8 mouse cellular contexts compared by ENCODE assay signal in the genomic region with DNA sequence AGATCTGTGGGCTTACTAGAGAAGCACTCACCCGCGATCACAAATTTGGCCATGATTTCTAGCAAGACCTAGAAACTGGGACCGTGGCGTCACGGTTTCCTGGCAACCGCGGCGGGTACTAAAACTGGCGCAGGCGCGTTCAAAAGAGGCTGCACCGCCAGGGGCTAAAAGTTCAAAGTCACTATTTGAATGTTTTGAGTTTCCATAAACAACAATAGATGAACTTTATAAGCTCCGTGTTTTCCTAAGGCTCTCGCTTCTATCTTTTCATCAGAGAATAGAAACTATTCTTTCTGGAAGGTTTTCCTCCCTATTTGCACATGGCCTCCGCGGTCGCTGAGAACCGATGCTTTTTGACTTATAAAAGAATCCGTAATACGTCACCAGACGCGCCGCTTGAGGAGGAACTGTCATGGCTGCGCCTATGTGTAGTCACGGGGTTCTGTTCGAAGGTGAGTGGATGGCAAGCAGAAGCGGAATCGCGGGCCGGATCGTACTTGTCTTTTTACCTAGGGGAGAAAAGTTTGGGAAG. TPM values are rescaled to one million over a fixed set of nuclear protein-coding genes. Genes with fewer than 3 reads are reported as not detected.
DNase-seq lines count a peak whose midpoint lies in the region; ATAC-seq and TF ChIP-seq lines count a peak whose summit lies in the region.

TSS of gene Mdh1b (minus strand) at position 79 of the 532 bp plus-strand sequence.
TSS of gene Fastkd2 (plus strand) at position 375 of the 532 bp plus-strand sequence.

- H3K4me2 ChIP-seq in heart, embryonic 11.5 days: peak within 1 kb of the TSS; percentile 72
- peak within 1 kb of the TSS; percentile 53 for H3K4me2 ChIP-seq in kidney, embryonic 16.5 days (replicated peaks; ENCODE audit: low read depth, low read length)
- H3K4me2 ChIP-seq in myocyte (ENCODE audit: low read depth): peak within 1 kb of the TSS; percentile 93

- H3K9me3 ChIP-seq in erythroblast, embryonic 14.5 days (ENCODE audit: control insufficient read depth, low read length): no peaks in the 10 kb centered on the region
- no peaks in the 10 kb centered on the region for H3K9me3 ChIP-seq in heart, embryonic 11.5 days (replicated peaks; ENCODE audit: control insufficient read depth, low read length)
- no peaks in the 10 kb centered on the region for H3K9me3 ChIP-seq in kidney, embryonic 16.5 days (ENCODE audit: low read length)

- no peaks in the 10 kb centered on the region for H3K27me3 ChIP-seq in erythroblast, embryonic 14.5 days (ENCODE audit: control insufficient read depth)
- no peaks in the 10 kb centered on the region for H3K27me3 ChIP-seq in heart, embryonic 11.5 days (ENCODE audit: control insufficient read depth, insufficient read depth, low read length)
- 0 out of 2 replicates have a peak, but pooled peaks cover 3% of the 10 kb centered on the region for H3K27me3 ChIP-seq in kidney, embryonic 16.5 days (ENCODE audit: insufficient read depth, low read length)
- H3K27me3 ChIP-seq in liver, adult 2 months (ENCODE audit: control insufficient read depth, insufficient read depth, low read length): no peaks in the 10 kb centered on the region
- no peaks in the 10 kb centered on the region for H3K27me3 ChIP-seq in myocyte (ENCODE audit: control insufficient read depth, insufficient read depth, insufficient read length)
- H3K27me3 ChIP-seq in splenic B cell, adult 2 months (ENCODE audit: control insufficient read depth, insufficient read depth, low read length, poor library complexity, severe bottlenecking): no peaks in the 10 kb centered on the region; the same call in 1 of the 2 replicates

- no peaks in the 10 kb centered on the region for H3K36me3 ChIP-seq in erythroblast, embryonic 14.5 days (ENCODE audit: control insufficient read depth)
- H3K36me3 ChIP-seq in heart, embryonic 11.5 days (ENCODE audit: control insufficient read depth, insufficient read depth, low read length): no peaks in the 10 kb centered on the region
- H3K36me3 ChIP-seq in kidney, embryonic 16.5 days (ENCODE audit: insufficient read depth, low read length): no peaks in the 10 kb centered on the region
- no peaks in the 10 kb centered on the region; the same call in 1 of the 2 replicates for H3K36me3 ChIP-seq in liver, adult 2 months (ENCODE audit: control insufficient read depth, insufficient read depth, low read length)
- H3K36me3 ChIP-seq in myocyte (ENCODE audit: control insufficient read depth, insufficient read depth): no peaks in the 10 kb centered on the region
- H3K36me3 ChIP-seq in splenic B cell, adult 2 months (ENCODE audit: control insufficient read depth, insufficient read depth, low read length, poor library complexity, severe bottlenecking): no peaks in the 10 kb centered on the region

- no peak within 1 kb of the TSS for H3K27ac ChIP-seq in heart, embryonic 11.5 days (ENCODE audit: low read depth, low read length)
- no peak within 1 kb of the TSS for H3K27ac ChIP-seq in kidney, embryonic 16.5 days (ENCODE audit: low read length)
- H3K27ac ChIP-seq in liver, adult 2 months (replicated peaks; ENCODE audit: insufficient read depth, low read depth, low read length): no peak within 1 kb of the TSS; the same call in 1 of the 2 replicates

- peak within 1 kb of the TSS; percentile 50 for H3ac ChIP-seq in myocyte (ENCODE audit: control insufficient read depth, insufficient read length)

- H3K4me1 ChIP-seq in erythroblast, embryonic 14.5 days (ENCODE audit: control insufficient read depth): peaks cover 18% of the 10 kb centered on the region
- peaks cover 4% of the 10 kb centered on the region for H3K4me1 ChIP-seq in heart, embryonic 11.5 days (ENCODE audit: control insufficient read depth, insufficient read depth, low read length)
- peaks cover 21% of the 10 kb centered on the region for H3K4me1 ChIP-seq in kidney, embryonic 16.5 days (ENCODE audit: insufficient read depth, low read length)
- H3K4me1 ChIP-seq in liver, adult 2 months (ENCODE audit: control insufficient read depth, insufficient read depth, low read length): peaks cover 8% of the 10 kb centered on the region

- TF ChIP-seq CTCF in brain, embryonic 14.5 days (IDR thresholded peaks at IDR 0.05; ENCODE audit: borderline replicate concordance, extremely low read depth, insufficient read depth, insufficient read length): peak; percentile 12; the same call in 1 of the 2 replicates
- no peak for TF ChIP-seq CTCF in liver, adult 2 months (IDR thresholded peaks at IDR 0.05; ENCODE audit: low read depth, low read length)

- TF ChIP-seq POLR2A in brain, embryonic 14.5 days (IDR thresholded peaks at IDR 0.05; ENCODE audit: borderline replicate concordance, extremely low read depth, insufficient read depth, insufficient read length, poor library complexity, severe bottlenecking): no peak
- TF ChIP-seq POLR2A in liver, adult 2 months (IDR thresholded peaks at IDR 0.05; ENCODE audit: extremely low read depth, insufficient read depth, low read length): no peak
- TF ChIP-seq POLR2A in myocyte (IDR thresholded peaks at IDR 0.05; ENCODE audit: insufficient read length, low read depth): peak; percentile 32

- ATAC-seq in heart, embryonic 11.5 days (replicated peaks; ENCODE audit: insufficient number of reproducible peaks, low FRiP score, low TSS enrichment): peak; percentile 82
- peak; percentile 96; the same call in 1 of the 2 replicates for ATAC-seq in kidney, embryonic 16.5 days (ENCODE audit: low FRiP score, low TSS enrichment)

- H3K4me3 ChIP-seq in erythroblast, embryonic 14.5 days (replicated peaks): peak within 1 kb of the TSS; percentile 81
- peak within 1 kb of the TSS; percentile 71 for H3K4me3 ChIP-seq in heart, embryonic 11.5 days (ENCODE audit: low read depth, low read length)
- peak within 1 kb of the TSS; percentile 88 for H3K4me3 ChIP-seq in kidney, embryonic 16.5 days (ENCODE audit: low read length)
- peak within 1 kb of the TSS; percentile 66 for H3K4me3 ChIP-seq in liver, adult 2 months (ENCODE audit: insufficient read depth, low read depth, low read length)
- peak within 1 kb of the TSS; percentile 52 for H3K4me3 ChIP-seq in myocyte

- peak within 1 kb of the TSS; percentile 80 for H3K9ac ChIP-seq in heart, embryonic 11.5 days (ENCODE audit: low read depth, low read length)
- peak within 1 kb of the TSS; percentile 79 for H3K9ac ChIP-seq in kidney, embryonic 16.5 days (replicated peaks; ENCODE audit: low read length)
- H3K9ac ChIP-seq in liver, adult 2 months (ENCODE audit: low read depth, low read length): peak within 1 kb of the TSS; percentile 68

- peaks cover 2% of the 10 kb centered on the region; the same call in 1 of the 2 replicates for H3K79me2 ChIP-seq in liver, adult 2 months (ENCODE audit: control insufficient read depth, insufficient read depth, low read length)
- H3K79me2 ChIP-seq in myocyte (ENCODE audit: control insufficient read depth, insufficient read depth): peaks cover 17% of the 10 kb centered on the region

- under 1% methylated on average over 31 of the region's 31 CpGs for WGBS in heart, embryonic 11.5 days (ENCODE audit: insufficient replicate concordance)
- under 1% methylated on average over 31 of the region's 31 CpGs for WGBS in kidney, embryonic 16.5 days
- WGBS in liver, adult 2 months: under 1% methylated on average over 31 of the region's 31 CpGs

- DNase-seq in A20 (ENCODE audit: low read depth, low spot score): peak; percentile 93
- DNase-seq in brain, embryonic 14.5 days (ENCODE audit: low read depth): peak; percentile 98
- peak; percentile 86 for DNase-seq in liver, adult 2 months (ENCODE audit: extremely low read depth, low read depth, low spot score)
- DNase-seq in splenic B cell, adult 2 months (ENCODE audit: low read depth, low spot score): peak; percentile 94

TF ChIP-seq in myocyte, 11 proteins besides CTCF, POLR2A, EP300 and RAD21:
- no peak for TF ChIP-seq CEBPB (IDR thresholded peaks at IDR 0.05; ENCODE audit: insufficient read depth, poor library complexity, severe bottlenecking)
- no peak for TF ChIP-seq MYOG (IDR thresholded peaks at IDR 0.05; ENCODE audit: control insufficient read depth in 1 of 3, insufficient read depth in 1 of 3, insufficient read length in 2 of 3, low read depth in 2 of 3)
- TF ChIP-seq SRF (IDR thresholded peaks at IDR 0.05; ENCODE audit: control insufficient read depth, insufficient read length, low read depth): peak; percentile 33
- peak; percentile 89 for TF ChIP-seq MAX (IDR thresholded peaks at IDR 0.05; ENCODE audit: low read depth)
- peak; percentile 44 for TF ChIP-seq USF1 (IDR thresholded peaks at IDR 0.05; ENCODE audit: low read depth)

RNA-seq across cellular contexts. Expression of gene Mdh1b, which starts in this region (rescaled TPM):
- polyA plus RNA-seq in brain, embryonic 14.5 days (2012; rRNA removed): 0.20 and 0.53 TPM in 2 replicates
- polyA plus RNA-seq in erythroblast, embryonic 14.5 days (2012): not detected in 2 replicates
- not detected in 2 replicates for polyA plus RNA-seq in heart, embryonic 11.5 days (2014; fragmentation: Nextera tagmentation; extraction: Ambion mirVana)
- polyA plus RNA-seq in kidney, embryonic 16.5 days (2015; fragmentation: Nextera tagmentation; extraction: Ambion mirVana): 0.10 and 0.11 TPM in 2 replicates
- 0.09 TPM in 1 of 2 replicates, not detected in the other for total RNA-seq in liver, adult 2 months (2014; rRNA removed)
- polyA plus RNA-seq in liver, adult 2 months (2012; rRNA removed): not detected in 2 replicates
- polyA plus RNA-seq in myocyte (2012; fragmentation: generic; extraction: Trizol): 0.05 TPM

RNA-seq across cellular contexts. Expression of gene Fastkd2, which starts in this region (rescaled TPM):
- polyA plus RNA-seq in brain, embryonic 14.5 days (2012; rRNA removed): 17.1 TPM in 2 replicates
- 0.02 and 0.29 TPM in 2 replicates for polyA plus RNA-seq in erythroblast, embryonic 14.5 days (2012)
- 59.2 and 62.7 TPM in 2 replicates for polyA plus RNA-seq in heart, embryonic 11.5 days (2014; fragmentation: Nextera tagmentation; extraction: Ambion mirVana)
- polyA plus RNA-seq in kidney, embryonic 16.5 days (2015; fragmentation: Nextera tagmentation; extraction: Ambion mirVana): 54.8 and 59.8 TPM in 2 replicates
- 19.2 and 19.3 TPM in 2 replicates for total RNA-seq in liver, adult 2 months (2014; rRNA removed)
- 2.3 and 3.1 TPM in 2 replicates for polyA plus RNA-seq in liver, adult 2 months (2012; rRNA removed)
- 15.5 TPM for polyA plus RNA-seq in myocyte (2012; fragmentation: generic; extraction: Trizol)
